Mouse (Mus musculus) erythroid progenitor cell, adult 5-6 weeks (primary cell): Measurements from ENCODE around the gene Ntn3. TPM values are rescaled to one million over a fixed set of nuclear protein-coding genes. Genes with fewer than 3 reads are reported as not detected.

Source experiments
- ATAC-seq: replicated peaks from 2 replicates; pipeline ENCODE4 v1.8.0; 2016; ENCODE audit warnings: moderate number of reproducible peaks, mild to moderate bottlenecking, moderate TSS enrichment, inconsistent platforms; ENCODE audit not compliant: poor library complexity, low FRiP score, severe bottlenecking
- total RNA-seq, 2 experiments: library from RNA; stranded (forward) in 1 of 2; stranded (reverse) in 1 of 2; fragments of 150-400 nt in 1 of 2; fragments of 186-747, 209-891 nt in 1 of 2; gene quantifications; 2 replicates each; pipeline versions ENCODE4 v1.2.3 to v1.2.4; 2015 to 2017; ENCODE audit warnings: low replicate concordance in 2 of 2

Gene Ntn3
- total RNA-seq, 2 experiments from 2014 or later, result not detected

- ATAC-seq, result no peak
These were observed 16.1 kb downstream of the Ntn3 start for GRCm38 (mm10) chr17:24193268-24193667.

GRCm38 (mm10) chr17:24192848-24193247 is 16.5 kb downstream of the Ntn3 start:
- ATAC-seq, result no peak

GRCm38 (mm10) chr17:24191481-24191880 is 17.9 kb downstream of the Ntn3 start:
- ATAC-seq, result no peak

- ATAC-seq, result no peak
These were observed 18.4 kb downstream of the Ntn3 start for GRCm38 (mm10) chr17:24190934-24191333.

GRCm38 (mm10) chr17:24174259-24174658 is 35.1 kb downstream of the Ntn3 start:
- no peak for ATAC-seq

- peak; percentile 54; the same call in 1 of the 2 replicates for ATAC-seq
These were observed 35.9 kb downstream of the Ntn3 start for GRCm38 (mm10) chr17:24173423-24173822.

GRCm38 (mm10) chr17:24171738-24172137 is 37.6 kb downstream of the Ntn3 start:
- no peak for ATAC-seq

GRCm38 (mm10) chr17:24170729-24171128 is 38.6 kb downstream of the Ntn3 start:
- ATAC-seq, result no peak

- ATAC-seq, result no peak
These were observed 39.2 kb downstream of the Ntn3 start for GRCm38 (mm10) chr17:24170125-24170524.

GRCm38 (mm10) chr17:24169317-24170065 is 39.8 kb downstream of the Ntn3 start, which contains the start of gene Atp6v0c:
Gene Atp6v0c (minus strand): TSS chr17:24169702.
- peak; percentile 85 for ATAC-seq

GRCm38 (mm10) chr17:24168590-24169277 is 40.6 kb downstream of the Ntn3 start:
- ATAC-seq, result peak; percentile 48

- no peak for ATAC-seq
These were observed 41.3 kb downstream of the Ntn3 start for GRCm38 (mm10) chr17:24167891-24168505.

- no peak for ATAC-seq
These were observed 42.2 kb downstream of the Ntn3 start for GRCm38 (mm10) chr17:24167120-24167519.

GRCm38 (mm10) chr17:24164566-24165259 is 44.6 kb downstream of the Ntn3 start:
- no peak for ATAC-seq

- ATAC-seq, result peak; percentile 85
These were observed 46.0 kb downstream of the Ntn3 start, which contains the start of gene Amdhd2 for GRCm38 (mm10) chr17:24163176-24163962. Gene Amdhd2 (minus strand): TSS chr17:24163766.

GRCm38 (mm10) chr17:24162584-24163175 is 46.7 kb downstream of the Ntn3 start:
- ATAC-seq, result peak; percentile 44

GRCm38 (mm10) chr17:24161466-24161865 is 47.9 kb downstream of the Ntn3 start:
- ATAC-seq, result no peak

- ATAC-seq, result no peak
These were observed 51.8 kb downstream of the Ntn3 start for GRCm38 (mm10) chr17:24157526-24157925.

- ATAC-seq, result no peak
These were observed 52.2 kb downstream of the Ntn3 start for GRCm38 (mm10) chr17:24157121-24157520.
